Mouse (Mus musculus) stomach, postnatal 0 days (tissue): ENCODE data around the gene Hps6. TPM values are rescaled to one million over a fixed set of nuclear protein-coding genes. Genes with fewer than 3 reads are reported as not detected.

Source experiments
- ATAC-seq: fragments of 200-750 bp; cut with Nextera tagmentation; 2 replicates; pipeline ENCODE4 v1.8.0; 2017; ENCODE audit not compliant: low FRiP score, low TSS enrichment
- DNase-seq: peaks from one replicate; pipeline ENCODE4 v3.0.0-alpha.2; 2016; ENCODE audit warnings: low spot score
- H3K27ac ChIP-seq: fragments of 300-500 bp; sonication (generic); replicated peaks from 2 replicates; pipeline ENCODE4 v1.5.1; 2014; ENCODE audit warnings: mild to moderate bottlenecking, control low read depth
- H3K27me3 ChIP-seq: fragments of 300-500 bp; sonication (generic); 2 replicates; pipeline ENCODE4 v1.6.1; 2014; ENCODE audit warnings: low read length; ENCODE audit not compliant: control insufficient read depth, insufficient read depth
- H3K36me3 ChIP-seq: fragments of 300-500 bp; sonication (generic); 2 replicates; pipeline ENCODE4 v1.6.1; 2014; ENCODE audit warnings: low read length, mixed read lengths; ENCODE audit not compliant: control insufficient read depth, insufficient read depth
- H3K4me1 ChIP-seq: fragments of 300-500 bp; sonication (generic); replicated peaks from 2 replicates; pipeline ENCODE4 v1.6.1; 2014; ENCODE audit warnings: antibody characterized with exemption; ENCODE audit not compliant: control insufficient read depth, insufficient read depth
- H3K4me2 ChIP-seq: fragments of 300-500 bp; sonication (generic); replicated peaks from 2 replicates; pipeline ENCODE4 v1.6.1; 2014; ENCODE audit warnings: low read depth, mild to moderate bottlenecking, control low read depth, moderate library complexity
- H3K4me3 ChIP-seq: fragments of 300-500 bp; sonication (generic); 2 replicates; pipeline ENCODE4 v1.5.1; 2014; ENCODE audit warnings: low read depth, low read length, control low read depth
- H3K9ac ChIP-seq: fragments of 300-500 bp; sonication (generic); 2 replicates; pipeline ENCODE4 v1.6.1; 2014; ENCODE audit warnings: mild to moderate bottlenecking, low read length, control low read depth, mixed read lengths
- H3K9me3 ChIP-seq: fragments of 300-500 bp; sonication (generic); 2 replicates; pipeline ENCODE4 v1.6.1; 2016; ENCODE audit warnings: low read length; ENCODE audit not compliant: control insufficient read depth
- CTCF ChIP-seq: IDR thresholded peaks from 2 replicates; pipeline ENCODE4 v1.5.1; 2016; ENCODE audit warnings: antibody characterized with exemption, low read depth, mild to moderate bottlenecking, moderate library complexity
- EP300 ChIP-seq: optimal IDR thresholded peaks from 2 replicates; pipeline ENCODE3; 2016; ENCODE audit warnings: antibody characterized with exemption
- WGBS: fragments of 180-500 bp; shearing (Covaris S2); extraction: QIAGEN DNeasy Blood & Tissue Kit; methylation state at CpG from one replicate; pipeline ENCODE4 v1.1.7; 2014; 5-methylcytosine and 5-hydroxymethylcytosine counted together
- polyA plus RNA-seq: library from polyadenylated mRNA; unstranded; fragments of >200 nt; fragmentation: Nextera tagmentation; extraction: Ambion mirVana; gene quantifications from 2 replicates; pipeline ENCODE4 v1.2.1, GENCODE M21; 2015

Gene Hps6
- polyA plus RNA-seq, 1 experiment from 2014 or later: 5.1 TPM

DNA sequence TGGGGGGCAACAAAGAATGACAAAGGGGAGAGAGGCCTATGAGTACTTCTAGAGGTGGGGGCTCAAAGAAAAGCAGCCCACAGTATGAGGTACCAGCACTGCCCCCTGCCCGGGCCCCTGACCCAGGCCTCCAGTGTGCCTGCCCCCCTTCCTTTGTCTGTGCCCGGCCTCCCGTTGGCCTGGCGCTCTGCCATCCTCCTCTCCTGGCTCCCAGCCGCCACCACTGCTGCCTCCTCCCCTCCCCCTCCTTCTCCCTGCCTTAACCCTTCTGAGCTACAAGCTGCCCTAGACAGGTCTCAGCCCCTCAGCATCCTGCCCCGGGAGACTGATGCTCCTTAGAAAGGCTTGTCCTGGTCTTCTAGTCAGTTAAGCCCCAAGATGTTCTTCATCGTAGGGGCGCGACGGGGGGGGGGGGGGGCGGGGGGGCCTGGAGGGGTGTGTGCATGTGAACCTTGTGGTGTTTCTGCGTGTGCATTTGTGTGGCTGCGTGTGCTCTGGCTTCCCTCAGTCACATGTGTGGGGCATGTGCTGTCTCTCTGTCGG is 38.7 kb downstream of the Hps6 start:
- WGBS: 0% methylated on average over 13 of the region's 14 CpGs
- TF ChIP-seq EP300: no peak
- no peak for TF ChIP-seq CTCF
- Histone ChIP-seq H3K9ac (peak overlapping the region; percentile 43), H3K27me3 (no peaks in the 10 kb centered on the region), H3K27ac (peak overlapping the region; percentile 99), H3K9me3 (no peaks in the 10 kb centered on the region), H3K36me3 (no peaks in the 10 kb centered on the region), H3K4me1 (peaks cover 29% of the 10 kb centered on the region), H3K4me2 (peak overlapping the region; percentile 66), H3K4me3 (peak overlapping the region; percentile 90)
- DNase-seq: peak; percentile 92
- 0 out of 2 replicates have a peak, but pooled peaks have one; percentile 13 for ATAC-seq

- peak; percentile 44 for DNase-seq
- TF ChIP-seq EP300: no peak
- no peak for TF ChIP-seq CTCF
- H3K9me3 ChIP-seq: no peaks in the 10 kb centered on the region
- peak overlapping the region; percentile 66 for H3K4me2 ChIP-seq
- H3K4me1 ChIP-seq: peaks cover 23% of the 10 kb centered on the region
- no peak for ATAC-seq
- H3K36me3 ChIP-seq: no peaks in the 10 kb centered on the region
- WGBS: 10% methylated on average over 6 of the region's 6 CpGs
- no peaks in the 10 kb centered on the region for H3K27me3 ChIP-seq
- peak overlapping the region; percentile 99 for H3K27ac ChIP-seq
- H3K4me3 ChIP-seq: peak overlapping the region; percentile 90
- 0 out of 2 replicates have a peak overlapping the region, but pooled peaks have one; percentile 43 for H3K9ac ChIP-seq
Observed at GRCm38 (mm10) chr19:46042476-46043011, 39.2 kb downstream of the Hps6 start.

- no peak for DNase-seq
- peak overlapping the region; percentile 66 for H3K4me2 ChIP-seq
- no peak for ATAC-seq
- H3K27me3 ChIP-seq: no peaks in the 10 kb centered on the region
- H3K36me3 ChIP-seq: no peaks in the 10 kb centered on the region
- H3K9me3 ChIP-seq: no peaks in the 10 kb centered on the region
- H3K9ac ChIP-seq: peak overlapping the region; percentile 47; the same call in 1 of the 2 replicates
- WGBS: 33% methylated on average over 7 of the region's 7 CpGs
- H3K27ac ChIP-seq: peak overlapping the region; percentile 99
- TF ChIP-seq EP300 (no peak), CTCF (no peak)
- peaks cover 21% of the 10 kb centered on the region for H3K4me1 ChIP-seq
- peak overlapping the region; percentile 90 for H3K4me3 ChIP-seq
Observed at GRCm38 (mm10) chr19:46043380-46043779, 40.1 kb downstream of the Hps6 start.

DNA sequence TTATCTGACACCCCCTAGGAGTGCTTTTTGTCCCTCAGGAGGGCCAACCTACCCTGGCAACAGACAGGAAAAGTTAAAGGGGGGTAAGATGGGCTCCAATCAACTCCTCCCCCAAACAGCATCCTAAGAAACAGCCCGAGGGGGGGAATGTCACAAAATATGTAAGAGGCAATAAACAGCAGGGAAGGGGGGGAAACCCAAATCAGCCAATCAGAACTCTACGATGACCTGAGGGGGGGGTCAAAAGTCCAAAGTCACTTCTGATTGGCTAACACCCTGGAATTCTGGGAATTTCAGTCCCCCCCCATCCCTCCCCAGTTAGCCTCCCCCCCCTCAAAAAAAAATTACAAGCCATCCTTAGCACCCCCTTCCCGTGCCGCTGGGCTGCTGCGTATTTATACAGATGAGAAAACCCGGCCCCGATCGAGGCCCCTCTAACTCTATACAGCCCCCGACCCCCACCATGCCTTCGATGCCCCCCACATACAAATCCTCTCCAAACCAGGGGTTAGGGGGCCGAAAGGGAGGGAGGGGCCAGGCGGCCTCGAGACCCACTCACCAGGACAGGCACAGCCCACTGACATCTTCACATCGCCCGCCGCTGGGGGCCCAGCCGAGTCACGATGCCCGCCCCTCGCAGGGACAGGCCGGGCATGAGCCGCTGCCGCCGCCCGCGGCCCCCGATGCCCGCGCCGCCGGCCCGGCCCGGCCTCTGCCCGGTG is 41.1 kb downstream of the Hps6 start, which contains the start of gene Pprc1:
Gene Pprc1, plus strand, starts transcription at position 616 of the 722 bp plus-strand sequence.
- Histone ChIP-seq H3K27ac (peak within 1 kb of the TSS; percentile 99), H3K9ac (peak within 1 kb of the TSS; percentile 98), H3K36me3 (no peaks in the 10 kb centered on the region), H3K4me3 (peak within 1 kb of the TSS; percentile 90), H3K9me3 (no peaks in the 10 kb centered on the region), H3K4me2 (peak within 1 kb of the TSS; percentile 66), H3K4me1 (peaks cover 21% of the 10 kb centered on the region), H3K27me3 (no peaks in the 10 kb centered on the region)
- WGBS: 0% methylated on average over 33 of the region's 34 CpGs
- ATAC-seq (no peak; the same call in 1 of the 2 replicates), DNase-seq (no peak)
- TF ChIP-seq EP300 (no peak), CTCF (no peak)

- H3K4me1 ChIP-seq: peaks cover 21% of the 10 kb centered on the region
- no peak for TF ChIP-seq CTCF
- TF ChIP-seq EP300: peak; percentile 52
- H3K27me3 ChIP-seq: no peaks in the 10 kb centered on the region
- H3K27ac ChIP-seq: peak within 1 kb of the TSS; percentile 99
- H3K9me3 ChIP-seq: no peaks in the 10 kb centered on the region
- peak within 1 kb of the TSS; percentile 66 for H3K4me2 ChIP-seq
- peak within 1 kb of the TSS; percentile 98 for H3K9ac ChIP-seq
- 1% methylated on average over 70 of the region's 84 CpGs for WGBS
- ATAC-seq (peak; percentile 82), DNase-seq (peak; percentile 91)
- peak within 1 kb of the TSS; percentile 90 for H3K4me3 ChIP-seq
- no peaks in the 10 kb centered on the region for H3K36me3 ChIP-seq
Observed at GRCm38 (mm10) chr19:46044993-46045695, 41.8 kb downstream of the Hps6 start, which contains the start of gene Ldb1. Gene Ldb1 (minus strand): TSS chr19:46045214.
